Mouse (Mus musculus): Measurements from ENCODE around the gene Flrt2.
"Not testable (repeated sequence)": the region's sequence is repeated elsewhere in the genome, so short reads cannot be mapped to it uniquely, and the experiment has no call there.

The Flrt2 gene
- long read RNA-seq, experiment 1, result 0 reads
- long read RNA-seq, experiment 2, partial matches to known transcripts, result 0 of 2 reads
- long read RNA-seq, experiment 2, other reads (novel, unspliced or antisense), result 2 of 2 reads

DNA sequence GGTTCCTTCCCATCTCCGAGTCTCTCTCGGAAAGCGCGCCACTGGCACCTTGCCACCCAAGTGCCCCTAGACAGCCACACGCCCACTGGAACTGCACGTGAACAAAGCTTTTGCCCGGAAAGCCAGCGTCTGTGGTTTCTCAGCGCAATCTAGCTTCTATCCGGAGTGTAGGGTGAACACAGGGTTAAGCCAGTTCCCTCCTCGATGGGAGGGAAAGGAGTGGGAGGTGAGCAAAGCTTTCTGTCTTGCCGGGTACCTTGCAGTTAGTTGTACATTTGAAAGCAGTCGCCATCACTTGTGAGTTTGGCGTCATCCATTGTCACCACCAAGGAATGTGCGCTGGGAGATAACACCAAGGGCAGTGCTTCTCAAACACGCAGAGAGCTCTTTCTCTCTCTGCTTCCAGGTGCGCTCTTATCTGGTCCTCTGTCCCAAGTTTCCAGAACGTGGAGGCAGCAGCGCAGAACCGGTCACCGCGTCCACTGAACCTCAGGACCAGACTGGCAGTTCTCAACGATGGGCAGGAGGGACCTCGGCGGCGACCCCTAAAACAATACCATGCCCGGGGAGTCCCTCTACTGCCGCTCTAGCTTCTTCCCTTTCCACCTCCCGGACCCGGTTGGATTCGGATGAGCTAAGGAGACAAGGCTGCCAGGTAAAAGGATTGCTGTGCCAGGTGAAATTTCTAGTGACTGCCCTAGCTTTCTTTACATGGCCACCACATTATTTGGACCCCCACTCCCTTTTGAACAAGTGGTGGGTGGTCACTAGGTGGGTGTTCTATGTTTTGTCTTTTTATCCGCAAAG is at the start of gene Flrt2:
TSS of gene Flrt2 (plus strand) at position 266 of the 807 bp plus-strand sequence.
- intact Hi-C loops (cut with DNase I), result no loop called here

DNA sequence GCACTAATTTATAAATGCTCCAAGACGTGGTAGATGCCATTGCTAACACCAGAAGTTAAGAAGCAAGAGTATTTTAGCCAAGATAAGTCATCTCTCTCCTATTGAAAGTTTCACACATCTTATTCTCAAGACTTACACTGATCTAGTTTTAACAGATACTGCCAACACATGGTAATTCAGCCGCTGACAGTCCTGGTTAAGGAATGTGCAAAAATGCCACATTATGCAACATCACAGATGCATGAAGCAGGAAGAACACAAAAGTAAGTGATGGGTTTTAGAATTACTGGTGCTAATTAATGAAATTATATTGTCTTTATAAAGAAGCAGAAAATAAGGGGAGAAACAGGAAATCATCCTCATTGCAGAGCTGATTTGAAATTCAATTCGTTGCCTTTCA is 49.8 kb upstream of the Flrt2 start:
- intact Hi-C loops (cut with DNase I), result no loop called here

DNA sequence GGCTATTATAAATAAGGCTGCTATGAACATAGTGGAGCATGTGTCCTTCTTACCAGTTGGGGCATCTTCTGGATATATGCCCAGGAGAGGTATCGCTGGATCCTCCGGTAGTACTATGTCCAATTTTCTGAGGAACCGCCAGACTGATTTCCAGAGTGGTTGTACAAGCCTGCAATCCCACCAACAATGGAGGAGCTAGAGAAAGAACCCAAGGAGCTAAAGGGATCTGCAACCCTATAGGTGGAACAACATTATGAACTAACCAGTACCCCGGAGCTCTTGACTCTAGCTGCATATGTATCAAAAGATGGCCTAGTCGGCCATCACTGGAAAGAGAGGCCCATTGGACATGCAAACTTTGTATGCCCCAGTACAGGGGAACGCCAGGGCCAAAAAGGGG is 44.8 kb upstream of the Flrt2 start:
- intact Hi-C loops (cut with DNase I), result not testable (repeated sequence)

DNA sequence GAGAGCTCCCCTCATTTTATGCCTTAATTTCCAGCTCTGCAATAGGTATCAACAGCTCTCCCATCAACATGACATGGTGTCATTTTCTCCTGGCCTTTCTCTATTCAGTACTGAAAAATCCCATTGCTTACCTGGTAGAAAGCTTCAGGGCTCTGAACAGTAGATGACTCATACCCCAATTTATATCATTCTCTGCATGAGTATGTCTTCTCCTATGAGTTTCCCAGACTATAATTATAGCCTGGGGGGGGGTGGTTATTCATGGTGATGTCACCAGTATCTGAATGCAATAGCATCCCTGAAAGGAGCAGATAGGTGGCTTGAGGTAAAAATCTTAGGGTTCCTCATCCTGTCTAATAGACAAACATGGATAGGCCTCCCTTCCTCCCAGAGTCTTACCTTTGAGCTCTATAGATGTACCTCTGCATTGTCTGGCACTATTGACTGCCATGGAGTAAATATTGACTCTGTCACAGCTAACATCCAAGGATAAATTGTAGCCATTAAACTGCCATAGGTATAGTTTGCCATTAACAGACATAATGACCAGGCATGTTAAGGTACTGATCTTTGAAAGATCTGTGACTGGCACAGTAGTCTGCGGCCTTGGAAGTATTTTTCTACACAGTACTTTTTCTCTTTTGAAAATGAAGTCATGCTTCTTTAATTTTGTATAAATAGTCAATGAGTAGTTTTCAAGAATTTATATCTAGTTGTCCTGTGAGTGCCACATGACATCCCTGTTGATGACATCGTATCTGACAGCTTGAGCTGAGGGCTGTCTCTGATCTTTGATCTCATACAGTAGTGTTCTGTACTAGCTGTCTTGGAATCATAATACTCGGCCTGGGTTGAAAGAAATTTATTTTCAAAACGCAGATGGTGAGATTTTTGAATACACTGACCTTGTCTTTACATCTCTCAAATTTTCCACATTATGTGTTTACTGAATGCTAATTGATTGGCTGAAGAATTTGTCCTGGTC is 39.6 kb upstream of the Flrt2 start:
- intact Hi-C loops (cut with DNase I), result no loop called here

DNA sequence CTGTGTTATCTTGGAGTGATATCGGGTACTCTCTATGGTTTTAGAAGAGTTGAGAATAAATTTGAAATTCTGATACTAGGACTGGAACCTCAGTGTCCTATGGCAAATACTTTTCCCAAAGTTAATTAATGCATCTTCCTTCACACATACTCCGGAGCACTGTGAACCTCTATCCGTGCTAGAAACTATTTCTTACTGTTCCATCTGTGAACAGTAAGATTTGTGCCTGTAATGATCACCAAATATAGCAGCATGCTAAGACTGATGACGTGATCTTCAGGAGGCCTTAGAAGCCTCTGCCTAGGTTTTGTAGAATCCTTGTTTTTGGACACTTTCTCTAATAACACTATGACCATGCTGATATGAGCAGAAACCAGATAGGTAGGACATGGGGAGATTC is 35.4 kb upstream of the Flrt2 start:
- intact Hi-C loops (cut with DNase I), result no loop called here

DNA sequence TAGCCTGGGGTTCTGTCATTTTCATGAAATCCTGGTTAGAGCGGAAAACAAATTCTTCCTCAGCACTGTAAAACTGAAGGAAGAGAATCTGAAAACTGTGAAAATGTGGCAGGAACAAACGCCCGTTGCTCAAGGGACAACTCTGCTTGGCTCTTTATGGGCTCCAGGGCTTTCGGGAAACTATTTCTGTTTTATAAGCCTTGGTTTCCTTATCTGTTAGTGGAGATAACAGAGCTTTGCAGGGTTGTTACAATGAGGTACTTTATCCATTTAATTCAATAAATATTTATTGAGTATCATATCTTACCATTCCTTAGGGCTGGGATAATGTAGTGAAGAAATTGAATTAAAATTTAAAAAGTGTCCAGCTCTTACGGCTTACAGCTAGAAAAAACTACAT is 24.7 kb upstream of the Flrt2 start:
- intact Hi-C loops (cut with DNase I), result no loop called here

DNA sequence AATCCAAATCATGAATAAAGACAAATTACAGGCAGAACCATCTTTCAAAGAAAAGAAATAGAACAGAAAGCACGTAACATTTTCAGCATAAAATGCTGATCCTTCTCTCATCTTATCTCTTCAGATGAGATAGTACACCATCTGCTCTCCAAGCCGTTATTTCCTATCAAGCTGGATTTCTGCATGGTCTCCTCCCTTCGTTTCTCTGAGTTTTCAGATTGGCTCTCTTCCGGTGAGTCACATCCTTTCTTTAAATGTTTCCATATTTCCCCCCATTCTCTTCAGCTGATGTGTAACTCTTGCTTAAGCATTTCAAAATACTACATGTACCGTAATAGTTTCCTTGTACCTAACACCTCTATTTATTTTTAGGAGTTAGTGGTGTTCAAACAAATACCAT is 16.3 kb upstream of the Flrt2 start:
- intact Hi-C loops (cut with DNase I), result no loop called here

- intact Hi-C loops (cut with DNase I), result no loop called here
Observed at GRCm38 (mm10) chr12:95690819-95691218, 1.2 kb upstream of the Flrt2 start.

GRCm38 (mm10) chr12:95692948-95693650 is 1.1 kb downstream of the Flrt2 start:
- intact Hi-C loops (cut with DNase I), result no loop called here

DNA sequence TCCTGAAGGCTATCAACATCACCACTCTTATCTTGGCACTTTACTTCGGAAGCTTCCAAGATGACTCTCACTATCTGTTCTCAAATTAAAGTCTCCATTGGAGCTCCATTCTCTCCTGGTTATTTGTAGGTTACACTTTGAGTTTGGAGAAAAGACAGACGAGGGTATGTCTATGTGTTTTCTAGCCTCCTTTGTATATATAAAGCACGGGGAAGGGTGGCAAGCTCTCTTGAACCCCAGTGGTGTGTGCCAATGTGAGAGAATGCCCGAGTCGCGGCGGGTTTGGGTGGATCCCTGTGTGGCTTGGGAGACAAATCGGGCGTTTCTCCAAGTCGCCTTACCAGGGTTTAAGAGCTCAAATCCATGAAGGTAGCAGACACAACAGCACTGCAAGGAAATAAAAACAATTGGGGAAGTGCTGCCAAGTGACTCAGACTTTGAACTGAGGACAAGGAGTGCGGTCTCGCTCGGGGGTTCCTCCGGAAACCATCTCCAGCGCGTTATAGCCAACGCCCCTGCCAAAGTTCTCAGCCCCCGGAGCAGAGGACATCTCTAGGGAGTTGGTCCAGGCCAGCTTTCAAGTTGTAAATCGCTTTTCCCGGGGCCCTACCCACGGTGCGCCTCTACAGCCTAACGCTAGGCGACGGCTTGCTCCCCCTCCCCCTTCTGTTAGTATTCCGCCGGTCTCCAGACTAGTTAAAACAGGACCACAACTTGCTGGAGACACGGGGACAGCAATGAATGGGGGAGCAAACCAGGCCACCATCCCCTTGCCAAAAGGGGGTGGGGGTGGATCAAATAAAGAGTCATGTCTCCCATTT is 1.8 kb downstream of the Flrt2 start:
- intact Hi-C loops (cut with DNase I), result no loop called here

DNA sequence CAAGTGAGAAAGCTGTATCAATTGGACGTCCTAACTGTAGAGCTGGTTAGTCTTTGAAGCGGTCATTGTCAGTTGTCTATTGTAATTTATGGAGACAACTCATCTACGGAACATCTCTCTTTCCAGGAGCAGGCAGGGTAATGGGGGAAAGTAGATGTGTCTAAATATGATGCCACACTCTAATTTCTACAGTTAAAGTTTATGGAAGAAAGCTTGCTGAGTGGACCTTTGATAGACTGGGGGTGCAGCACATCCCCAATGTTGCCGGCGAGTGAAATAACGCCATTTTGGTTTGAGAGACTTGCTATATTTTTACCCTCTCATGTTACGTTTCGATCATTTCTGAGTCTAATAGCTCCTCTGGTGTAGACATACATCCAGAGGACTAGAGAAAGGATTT is 2.5 kb downstream of the Flrt2 start:
- intact Hi-C loops (cut with DNase I), result no loop called here

GRCm38 (mm10) chr12:95694991-95695833 is 3.2 kb downstream of the Flrt2 start:
- intact Hi-C loops (cut with DNase I), result loop anchor here (5.0 kb wide), 1 partner anchor 1503 kb away; no protein-coding TSS in a partner anchor

- intact Hi-C loops (cut with DNase I), result loop anchor here (5.0 kb wide), 1 partner anchor 1504 kb away; no protein-coding TSS in a partner anchor
Observed at GRCm38 (mm10) chr12:95695834-95696521, 4.0 kb downstream of the Flrt2 start.

DNA sequence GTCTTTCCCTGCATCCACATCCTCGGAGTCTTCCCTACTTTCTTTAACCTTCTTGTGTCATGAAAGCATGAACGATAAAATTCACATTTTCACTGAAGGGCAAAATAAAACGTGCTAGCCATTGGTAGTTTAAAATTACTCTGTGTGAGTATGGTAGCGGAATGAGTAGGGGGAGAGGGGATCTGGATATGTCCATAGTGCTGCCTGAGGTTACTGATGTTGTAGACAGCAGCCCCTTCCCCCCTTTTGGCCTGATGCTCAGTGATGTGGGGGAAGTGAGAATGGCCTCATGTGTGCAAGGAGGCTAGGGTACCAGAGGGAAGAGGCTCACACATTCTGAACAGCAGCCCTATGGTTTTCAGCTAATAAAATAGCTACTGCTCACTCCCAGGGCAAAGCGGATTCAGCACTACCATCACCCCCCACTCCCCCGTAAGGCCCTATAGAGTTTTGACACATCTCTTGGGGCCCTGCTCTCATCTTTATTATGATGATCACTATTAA is 4.5 kb downstream of the Flrt2 start:
- intact Hi-C loops (cut with DNase I), result loop anchor here (5.0 kb wide), 1 partner anchor 1504 kb away; no protein-coding TSS in a partner anchor

- intact Hi-C loops (cut with DNase I), result loop anchor here (5.0 kb wide), 1 partner anchor 1506 kb away; no protein-coding TSS in a partner anchor
Observed at GRCm38 (mm10) chr12:95698556-95698955, 6.5 kb downstream of the Flrt2 start.

- intact Hi-C loops (cut with DNase I), result no loop called here
Observed at GRCm38 (mm10) chr12:95700746-95701145, 8.7 kb downstream of the Flrt2 start.

GRCm38 (mm10) chr12:95701580-95701979 is 9.6 kb downstream of the Flrt2 start:
- intact Hi-C loops (cut with DNase I), result no loop called here

DNA sequence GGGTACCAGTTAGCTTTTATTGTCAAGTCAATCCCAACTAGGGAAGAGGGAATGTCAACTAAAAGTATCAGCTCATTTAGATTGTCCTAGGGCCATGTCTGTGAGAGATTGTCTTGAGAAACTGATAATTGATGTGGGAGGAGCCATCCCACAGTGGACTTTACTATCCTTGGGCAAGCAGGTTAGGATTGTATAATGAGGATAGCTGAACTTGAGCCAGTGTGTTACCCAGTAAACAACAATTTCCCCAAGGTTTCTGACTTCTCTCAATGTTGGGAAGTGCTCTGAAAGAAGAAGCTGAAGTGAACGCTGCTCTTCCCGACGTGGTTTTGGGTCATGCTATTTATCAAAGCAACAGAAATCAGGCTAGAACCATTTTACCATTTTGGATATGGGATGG is 13.0 kb downstream of the Flrt2 start:
- intact Hi-C loops (cut with DNase I), result no loop called here
